Mouse (Mus musculus) C2C12 (cell line): ENCODE results near the gene Gstt3.

ENCODE experiments used
- CTCF ChIP-seq: IDR thresholded peaks from one replicate; pipeline ENCODE4 v1.5.1; 2011; ENCODE audit not compliant: control insufficient read depth, insufficient read depth, insufficient read length
- USF1 ChIP-seq: IDR thresholded peaks from one replicate; pipeline ENCODE4 v1.6.1; 2011; ENCODE audit warnings: low read depth, mild to moderate bottlenecking, control low read depth, moderate library complexity

- TF ChIP-seq CTCF, result no peak
- no peak for TF ChIP-seq USF1
These were observed 3.3 kb downstream of the Gstt3 start for GRCm38 (mm10) chr10:75777885-75778284.
